Mouse (Mus musculus): ENCODE measurements at regions not wholly inside any gene's neighbourhood (a gene's known extent, or its start where the extent isn't known, plus 50 kb on each side); places are given as distances from the start of the nearest gene placed in this dataset.

GRCm38 (mm10) chr16:49497521-49498010, 201.5 kb upstream of the Ift57 start:
- Histone ChIP-seq H3K36me3 (ENCODE audit: control insufficient read depth, insufficient read depth) (no peaks in the 10 kb centered on the region), H3K79me2 (ENCODE audit: control insufficient read depth, insufficient read depth) (no peaks in the 10 kb centered on the region), H3ac (ENCODE audit: control insufficient read depth, insufficient read length, low read depth) (no peak overlapping the region), H3K4me3 (ENCODE audit: insufficient read depth, poor library complexity, severe bottlenecking) (no peak overlapping the region), H3K79me3 (ENCODE audit: low read depth) (no peaks in the 10 kb centered on the region), H3K27me3 (ENCODE audit: control insufficient read depth, insufficient read depth, insufficient read length) (no peaks in the 10 kb centered on the region)
- TF ChIP-seq CEBPB (IDR thresholded peaks at IDR 0.05; ENCODE audit: low read depth) (no peak), MYOG (IDR thresholded peaks at IDR 0.05; ENCODE audit: control insufficient read depth, extremely low read depth, insufficient read length) (no peak), FOSL1 (IDR thresholded peaks at IDR 0.05; ENCODE audit: insufficient read depth, low read length, poor library complexity, severe bottlenecking) (no peak), USF1 (IDR thresholded peaks at IDR 0.05; ENCODE audit: low read depth) (no peak), CTCF (IDR thresholded peaks at IDR 0.05; ENCODE audit: control insufficient read depth, insufficient read depth, insufficient read length) (no peak), MYOD1 (IDR thresholded peaks at IDR 0.05; ENCODE audit: control insufficient read depth, insufficient read length, low read depth) (no peak), MAX (IDR thresholded peaks at IDR 0.05) (no peak)

GRCm38 (mm10) chr16:49500818-49501217, 198.2 kb upstream of the Ift57 start:
- TF ChIP-seq CTCF (IDR thresholded peaks at IDR 0.05; ENCODE audit: control insufficient read depth, insufficient read depth, insufficient read length) (peak; percentile 36), FOSL1 (IDR thresholded peaks at IDR 0.05; ENCODE audit: insufficient read depth, low read length, poor library complexity, severe bottlenecking) (no peak)
- Histone ChIP-seq H3K79me3 (ENCODE audit: low read depth) (no peaks in the 10 kb centered on the region), H3K36me3 (ENCODE audit: control insufficient read depth, insufficient read depth) (no peaks in the 10 kb centered on the region), H3K79me2 (ENCODE audit: control insufficient read depth, insufficient read depth) (no peaks in the 10 kb centered on the region), H3K4me3 (ENCODE audit: insufficient read depth, poor library complexity, severe bottlenecking) (no peak overlapping the region), H3ac (ENCODE audit: control insufficient read depth, insufficient read length, low read depth) (no peak overlapping the region), H3K27me3 (ENCODE audit: control insufficient read depth, insufficient read depth, insufficient read length) (no peaks in the 10 kb centered on the region)

- no peak for TF ChIP-seq FOSL1 (IDR thresholded peaks at IDR 0.05; ENCODE audit: insufficient read depth, low read length, poor library complexity, severe bottlenecking)
- TF ChIP-seq CTCF (IDR thresholded peaks at IDR 0.05; ENCODE audit: control insufficient read depth, insufficient read depth, insufficient read length): no peak
- no peak for TF ChIP-seq MYOD1 (IDR thresholded peaks at IDR 0.05; ENCODE audit: control insufficient read depth, insufficient read length, low read depth)
- TF ChIP-seq CEBPB (IDR thresholded peaks at IDR 0.05; ENCODE audit: low read depth): no peak
- TF ChIP-seq MYOG (IDR thresholded peaks at IDR 0.05; ENCODE audit: control insufficient read depth, extremely low read depth, insufficient read length): no peak
- TF ChIP-seq MAX (IDR thresholded peaks at IDR 0.05): no peak
- TF ChIP-seq USF1 (IDR thresholded peaks at IDR 0.05; ENCODE audit: low read depth): no peak
- no peaks in the 10 kb centered on the region for H3K79me2 ChIP-seq (ENCODE audit: control insufficient read depth, insufficient read depth)
- no peak overlapping the region for H3K4me3 ChIP-seq (ENCODE audit: insufficient read depth, poor library complexity, severe bottlenecking)
- H3K36me3 ChIP-seq (ENCODE audit: control insufficient read depth, insufficient read depth): no peaks in the 10 kb centered on the region
- H3K79me3 ChIP-seq (ENCODE audit: low read depth): no peaks in the 10 kb centered on the region
- H3K27me3 ChIP-seq (ENCODE audit: control insufficient read depth, insufficient read depth, insufficient read length): no peaks in the 10 kb centered on the region
- H3ac ChIP-seq (ENCODE audit: control insufficient read depth, insufficient read length, low read depth): no peak overlapping the region
Measured at GRCm38 (mm10) chr16:49503897-49504413, 195.1 kb upstream of the Ift57 start.

GRCm38 (mm10) chr16:49504669-49505068, 194.4 kb upstream of the Ift57 start:
- H3K36me3 ChIP-seq (ENCODE audit: control insufficient read depth, insufficient read depth): no peaks in the 10 kb centered on the region
- no peak overlapping the region for H3K4me3 ChIP-seq (ENCODE audit: insufficient read depth, poor library complexity, severe bottlenecking)
- no peaks in the 10 kb centered on the region for H3K79me2 ChIP-seq (ENCODE audit: control insufficient read depth, insufficient read depth)
- H3K79me3 ChIP-seq (ENCODE audit: low read depth): no peaks in the 10 kb centered on the region
- H3K27me3 ChIP-seq (ENCODE audit: control insufficient read depth, insufficient read depth, insufficient read length): no peaks in the 10 kb centered on the region
- no peak overlapping the region for H3ac ChIP-seq (ENCODE audit: control insufficient read depth, insufficient read length, low read depth)
- TF ChIP-seq CEBPB (IDR thresholded peaks at IDR 0.05; ENCODE audit: low read depth) (no peak), CTCF (IDR thresholded peaks at IDR 0.05; ENCODE audit: control insufficient read depth, insufficient read depth, insufficient read length) (no peak), USF1 (IDR thresholded peaks at IDR 0.05; ENCODE audit: low read depth) (no peak), MYOG (IDR thresholded peaks at IDR 0.05; ENCODE audit: control insufficient read depth, extremely low read depth, insufficient read length) (no peak), MYOD1 (IDR thresholded peaks at IDR 0.05; ENCODE audit: control insufficient read depth, insufficient read length, low read depth) (no peak), FOSL1 (IDR thresholded peaks at IDR 0.05; ENCODE audit: insufficient read depth, low read length, poor library complexity, severe bottlenecking) (no peak), MAX (IDR thresholded peaks at IDR 0.05) (no peak)

GRCm38 (mm10) chr16:49505271-49505670, 193.8 kb upstream of the Ift57 start:
- Histone ChIP-seq H3K27me3 (ENCODE audit: control insufficient read depth, insufficient read depth, insufficient read length) (no peaks in the 10 kb centered on the region), H3K79me2 (ENCODE audit: control insufficient read depth, insufficient read depth) (no peaks in the 10 kb centered on the region), H3K4me3 (ENCODE audit: insufficient read depth, poor library complexity, severe bottlenecking) (no peak overlapping the region), H3K79me3 (ENCODE audit: low read depth) (no peaks in the 10 kb centered on the region), H3ac (ENCODE audit: control insufficient read depth, insufficient read length, low read depth) (no peak overlapping the region), H3K36me3 (ENCODE audit: control insufficient read depth, insufficient read depth) (no peaks in the 10 kb centered on the region)
- no peak for TF ChIP-seq FOSL1 (IDR thresholded peaks at IDR 0.05; ENCODE audit: insufficient read depth, low read length, poor library complexity, severe bottlenecking)
- no peak for TF ChIP-seq CEBPB (IDR thresholded peaks at IDR 0.05; ENCODE audit: low read depth)
- TF ChIP-seq CTCF (IDR thresholded peaks at IDR 0.05; ENCODE audit: control insufficient read depth, insufficient read depth, insufficient read length): no peak
- TF ChIP-seq USF1 (IDR thresholded peaks at IDR 0.05; ENCODE audit: low read depth): no peak
- TF ChIP-seq MAX (IDR thresholded peaks at IDR 0.05): no peak
- TF ChIP-seq MYOD1 (IDR thresholded peaks at IDR 0.05; ENCODE audit: control insufficient read depth, insufficient read length, low read depth): no peak
- TF ChIP-seq MYOG (IDR thresholded peaks at IDR 0.05; ENCODE audit: control insufficient read depth, extremely low read depth, insufficient read length): no peak

- Histone ChIP-seq H3K79me2 (ENCODE audit: control insufficient read depth, insufficient read depth) (no peaks in the 10 kb centered on the region), H3K79me3 (ENCODE audit: low read depth) (no peaks in the 10 kb centered on the region), H3ac (ENCODE audit: control insufficient read depth, insufficient read length, low read depth) (no peak overlapping the region), H3K36me3 (ENCODE audit: control insufficient read depth, insufficient read depth) (no peaks in the 10 kb centered on the region), H3K27me3 (ENCODE audit: control insufficient read depth, insufficient read depth, insufficient read length) (no peaks in the 10 kb centered on the region), H3K4me3 (ENCODE audit: insufficient read depth, poor library complexity, severe bottlenecking) (no peak overlapping the region)
- no peak for TF ChIP-seq FOSL1 (IDR thresholded peaks at IDR 0.05; ENCODE audit: insufficient read depth, low read length, poor library complexity, severe bottlenecking)
- TF ChIP-seq CEBPB (IDR thresholded peaks at IDR 0.05; ENCODE audit: low read depth): no peak
- no peak for TF ChIP-seq USF1 (IDR thresholded peaks at IDR 0.05; ENCODE audit: low read depth)
- no peak for TF ChIP-seq MYOG (IDR thresholded peaks at IDR 0.05; ENCODE audit: control insufficient read depth, extremely low read depth, insufficient read length)
- TF ChIP-seq MYOD1 (IDR thresholded peaks at IDR 0.05; ENCODE audit: control insufficient read depth, insufficient read length, low read depth): no peak
- no peak for TF ChIP-seq MAX (IDR thresholded peaks at IDR 0.05)
- no peak for TF ChIP-seq CTCF (IDR thresholded peaks at IDR 0.05; ENCODE audit: control insufficient read depth, insufficient read depth, insufficient read length)
Measured at GRCm38 (mm10) chr16:49518844-49519243, 180.2 kb upstream of the Ift57 start.

All from C2C12 (cell line).